Mouse (Mus musculus): ENCODE results near the gene Pde4d. TPM values are rescaled to one million over a fixed set of nuclear protein-coding genes. Genes with fewer than 3 reads are reported as not detected.

Pde4d gene
- total RNA-seq, 1 experiment from 2014 or later: 18.9 TPM

GRCm38 (mm10) chr13:109825891-109826290 is 1376.1 kb downstream of the Pde4d start:
- no peak for DNase-seq

GRCm38 (mm10) chr13:109827341-109827740 is 1377.6 kb downstream of the Pde4d start:
- no peak for DNase-seq

- DNase-seq: no peak
These were observed 1378.2 kb downstream of the Pde4d start for GRCm38 (mm10) chr13:109827909-109828308.

GRCm38 (mm10) chr13:109829444-109829843 is 1379.7 kb downstream of the Pde4d start:
- DNase-seq: no peak

- no peak for DNase-seq
These were observed 1385.2 kb downstream of the Pde4d start for GRCm38 (mm10) chr13:109834935-109835334.

- no peak for DNase-seq
These were observed 1387.7 kb downstream of the Pde4d start for GRCm38 (mm10) chr13:109837453-109837852.

- DNase-seq: no peak
These were observed 1388.2 kb downstream of the Pde4d start for GRCm38 (mm10) chr13:109837921-109838320.

- no peak for DNase-seq
These were observed 1390.5 kb downstream of the Pde4d start for GRCm38 (mm10) chr13:109840251-109840650.

GRCm38 (mm10) chr13:109841140-109841822 is 1391.5 kb downstream of the Pde4d start:
- DNase-seq: no peak

- no peak for DNase-seq
These were observed 1393.2 kb downstream of the Pde4d start for GRCm38 (mm10) chr13:109842982-109843381.

- DNase-seq: no peak
These were observed 1395.1 kb downstream of the Pde4d start for GRCm38 (mm10) chr13:109844828-109845227.

- DNase-seq: no peak
These were observed 1414.1 kb downstream of the Pde4d start for GRCm38 (mm10) chr13:109863826-109864225.

GRCm38 (mm10) chr13:109864311-109864710 is 1414.6 kb downstream of the Pde4d start:
- DNase-seq: no peak

- DNase-seq: no peak
These were observed 1430.6 kb downstream of the Pde4d start for GRCm38 (mm10) chr13:109880392-109880791.

GRCm38 (mm10) chr13:109881161-109881857 is 1431.6 kb downstream of the Pde4d start:
- DNase-seq: peak; percentile 76

- no peak for DNase-seq
These were observed 1433.9 kb downstream of the Pde4d start for GRCm38 (mm10) chr13:109883636-109884035.

- DNase-seq: no peak
These were observed 1435.1 kb downstream of the Pde4d start for GRCm38 (mm10) chr13:109884812-109885211.

GRCm38 (mm10) chr13:109888293-109888692 is 1438.5 kb downstream of the Pde4d start:
- DNase-seq: no peak

GRCm38 (mm10) chr13:109891194-109891909 is 1441.6 kb downstream of the Pde4d start:
- no peak for DNase-seq

GRCm38 (mm10) chr13:109891910-109892265 is 1442.1 kb downstream of the Pde4d start:
- no peak for DNase-seq

GRCm38 (mm10) chr13:109899442-109900428 is 1450.0 kb downstream of the Pde4d start:
- DNase-seq: peak; percentile 35

- DNase-seq: no peak
These were observed 1452.1 kb downstream of the Pde4d start for GRCm38 (mm10) chr13:109901811-109902210.
